Mouse (Mus musculus) macrophage (primary cell): ENCODE data around the gene Olfr1099. TPM values are rescaled to one million over a fixed set of nuclear protein-coding genes. Genes with fewer than 3 reads are reported as not detected.

Experiments
- H3K27ac ChIP-seq: fragments of 350-480 bp; formaldehyde crosslinking; 2 replicates; pipeline ENCODE4 v1.9.0; 2021
- H3K36me3 ChIP-seq: fragments of 350-480 bp; formaldehyde crosslinking; 2 replicates; pipeline ENCODE4 v1.9.0; 2021; ENCODE audit errors: inconsistent target
- H3K4me3 ChIP-seq: fragments of 350-480 bp; formaldehyde crosslinking; 2 replicates; pipeline ENCODE4 v1.9.0; 2021; ENCODE audit errors: inconsistent target
- H3K79me2 ChIP-seq: fragments of 350-480 bp; formaldehyde crosslinking; 2 replicates; pipeline ENCODE4 v1.9.0; 2021; ENCODE audit errors: inconsistent target
- WGBS: methylation state at CpG from one replicate; pipeline ENCODE4 v1.1.7; 2026; ENCODE audit warnings: inconsistent platforms; ENCODE audit not compliant: missing documents; 5-methylcytosine and 5-hydroxymethylcytosine counted together
- polyA plus RNA-seq: library from polyadenylated mRNA; stranded (reverse); fragments of 250-400 nt; gene quantifications from 3 replicates; pipeline ENCODE4 v1.2.4, GENCODE M21; 2018; ENCODE audit warnings: inconsistent platforms
- total RNA-seq, 78 experiments: library from RNA; depleted of rRNA; stranded (reverse); fragments of 250-400 nt; gene quantifications; 1 replicate in 9 of 78; 2 replicates in 24 of 78; 3 replicates in 43 of 78; 4 replicates in 2 of 78; pipeline ENCODE4 v1.2.4; 2018; ENCODE audit warnings: inconsistent platforms in 56 of 78

The Olfr1099 gene
- total RNA-seq (2018; cell fraction: chromatin; rRNA removed) = not detected
- not detected for total RNA-seq (2018; cell fraction: cytosol; rRNA removed)
- not detected for total RNA-seq (2018; cell fraction: nucleus; rRNA removed)
- not detected in 3 replicates for polyA plus RNA-seq

DNA sequence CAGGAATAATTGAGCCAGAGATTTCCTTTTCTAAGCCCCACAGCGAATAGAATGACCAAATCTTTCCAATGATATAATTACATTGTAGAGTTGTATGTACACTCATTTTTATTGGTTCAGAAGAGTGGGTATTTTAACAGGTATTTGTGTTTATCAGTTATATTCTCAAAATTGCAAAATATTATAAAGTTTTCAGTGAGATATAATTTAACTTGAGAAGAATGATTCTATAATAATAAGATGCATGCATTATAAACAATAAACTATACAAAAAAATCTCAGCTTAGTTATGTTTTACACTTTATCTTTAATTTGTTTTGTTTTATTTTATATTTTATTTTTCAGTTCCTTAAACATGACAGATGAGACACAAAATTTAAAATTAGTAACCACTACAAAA, at the start of gene Olfr1099:
Gene Olfr1099 (minus strand): TSS at position 101 of the 400 bp plus-strand sequence.
- H3K79me2 ChIP-seq = no peaks in the 10 kb centered on the region
- H3K36me3 ChIP-seq = no peaks in the 10 kb centered on the region
- H3K27ac ChIP-seq = no peak within 1 kb of the TSS
- 100% methylated on average over 1 of the region's 1 CpGs for WGBS
- H3K4me3 ChIP-seq = no peak within 1 kb of the TSS

- H3K36me3 ChIP-seq = no peaks in the 10 kb centered on the region
- no peak within 1 kb of the TSS for H3K4me3 ChIP-seq
- no peaks in the 10 kb centered on the region for H3K79me2 ChIP-seq
- H3K27ac ChIP-seq = no peak within 1 kb of the TSS
Observed at GRCm38 (mm10) chr2:86998098-86998497, 37.6 kb upstream of the Olfr1099 start, which contains the start of gene Olfr1102. Olfr1102 (plus strand) TSS chr2:86998398.

DNA sequence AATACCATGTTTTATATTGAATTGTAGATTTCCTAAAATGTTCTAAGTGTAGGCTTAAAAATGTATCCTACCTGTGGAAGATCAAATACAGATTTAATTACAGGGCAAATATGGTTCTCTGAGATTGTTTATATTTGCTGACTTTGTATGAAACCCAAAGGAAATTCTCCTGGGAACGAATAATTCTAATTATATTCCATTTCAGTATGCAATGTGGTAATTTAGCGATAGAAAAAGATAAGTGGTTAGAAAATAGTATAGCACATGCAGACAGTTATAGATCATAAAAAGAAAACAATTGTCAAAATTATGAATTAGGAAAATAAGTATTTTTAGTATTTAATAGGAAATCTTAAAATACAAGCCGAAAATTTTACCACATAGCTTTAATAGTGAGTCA, 30.6 kb upstream of the Olfr1099 start, which contains the start of gene Olfr1101:
Gene Olfr1101 (minus strand): TSS at position 101 of the 400 bp plus-strand sequence.
- WGBS = 76% methylated on average over 3 of the region's 3 CpGs
- no peaks in the 10 kb centered on the region for H3K36me3 ChIP-seq
- no peak within 1 kb of the TSS for H3K27ac ChIP-seq
- no peaks in the 10 kb centered on the region for H3K79me2 ChIP-seq
- H3K4me3 ChIP-seq = no peak within 1 kb of the TSS

DNA sequence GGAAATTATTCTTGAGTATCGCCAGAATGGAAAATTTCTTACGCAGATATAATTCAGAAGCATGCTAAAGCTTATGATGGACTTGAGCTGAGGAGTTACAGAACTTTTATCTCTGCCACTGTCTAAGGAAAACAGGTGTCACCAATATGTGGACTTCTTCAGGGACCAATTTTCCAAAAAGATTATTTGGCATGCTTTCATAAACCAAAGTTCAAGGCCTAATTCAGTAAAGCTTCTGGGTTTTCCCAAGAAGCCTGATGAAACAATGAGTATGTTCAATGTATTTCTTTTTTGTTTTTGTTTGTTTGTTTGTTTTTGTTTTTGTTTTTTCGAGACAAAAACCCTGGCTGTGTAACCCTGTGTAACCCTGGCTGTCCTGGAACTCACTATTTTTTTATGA, 19.4 kb upstream of the Olfr1099 start, which contains the start of gene Olfr1100:
Gene Olfr1100 (minus strand): TSS at position 101 of the 400 bp plus-strand sequence.
- Histone ChIP-seq H3K36me3 (no peaks in the 10 kb centered on the region), H3K27ac (no peak within 1 kb of the TSS), H3K4me3 (no peak within 1 kb of the TSS), H3K79me2 (no peaks in the 10 kb centered on the region)
- WGBS = 68% methylated on average over 3 of the region's 3 CpGs

- Histone ChIP-seq H3K4me3 (no peak overlapping the region), H3K27ac (no peak overlapping the region), H3K79me2 (no peaks in the 10 kb centered on the region), H3K36me3 (no peaks in the 10 kb centered on the region)
Observed at GRCm38 (mm10) chr2:86926557-86926956, 33.9 kb downstream of the Olfr1099 start.

DNA sequence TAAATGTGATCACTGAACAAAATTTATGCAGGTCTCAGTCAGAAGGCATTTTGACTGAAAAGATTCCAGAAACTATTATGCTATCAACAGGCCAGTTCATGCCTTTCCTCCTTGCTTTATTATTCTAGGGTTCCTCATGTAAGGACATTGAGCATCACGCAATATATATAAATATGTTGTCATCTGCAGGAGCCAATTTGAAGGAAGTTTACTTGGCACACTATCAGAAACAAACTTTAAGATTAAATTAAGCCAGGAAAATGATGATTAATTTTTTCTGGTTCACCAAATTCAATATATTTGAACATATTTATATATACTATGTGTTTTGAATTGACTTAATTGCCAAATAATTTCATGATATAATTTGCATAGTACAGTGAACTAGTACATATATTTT, 36.0 kb downstream of the Olfr1099 start, which contains the start of gene Olfr1098:
Gene Olfr1098 (minus strand): TSS at position 101 of the 400 bp plus-strand sequence.
- Histone ChIP-seq H3K36me3 (no peaks in the 10 kb centered on the region), H3K4me3 (no peak within 1 kb of the TSS), H3K79me2 (no peaks in the 10 kb centered on the region), H3K27ac (no peak within 1 kb of the TSS)
- 100% methylated on average over 1 of the region's 1 CpGs for WGBS

- Histone ChIP-seq H3K79me2 (no peaks in the 10 kb centered on the region), H3K36me3 (no peaks in the 10 kb centered on the region)
- WGBS = 97% methylated on average over 2 of the region's 2 CpGs
Observed at GRCm38 (mm10) chr2:86905647-86906046, 54.8 kb downstream of the Olfr1099 start.

More at GRCm38 (mm10) chr2:86905647-86906046, 54.8 kb downstream of the Olfr1099 start:
- Histone ChIP-seq H3K27ac (no peak overlapping the region), H3K4me3 (no peak overlapping the region)

Other genes starting within 250 kb of the Olfr1099 start
- not detected in 3 replicates for gene Olfr1089, start 227.0 kb downstream of the Olfr1099 start, polyA plus RNA-seq
- gene Olfr1090, start 201.7 kb downstream of the Olfr1099 start, polyA plus RNA-seq = not detected in 3 replicates
- gene Olfr1093, start 178.2 kb downstream of the Olfr1099 start, polyA plus RNA-seq = not detected in 3 replicates
- not detected in 3 replicates for gene Olfr141, start 150.7 kb downstream of the Olfr1099 start, polyA plus RNA-seq
- gene Olfr1094, start 136.0 kb downstream of the Olfr1099 start, polyA plus RNA-seq = not detected in 3 replicates
- not detected in 3 replicates for gene Olfr1095, start 109.0 kb downstream of the Olfr1099 start, polyA plus RNA-seq
- not detected in 3 replicates for gene Gm13723, start 85.9 kb downstream of the Olfr1099 start, polyA plus RNA-seq
- gene Olfr1097, start 68.5 kb downstream of the Olfr1099 start, polyA plus RNA-seq = not detected in 3 replicates
- not detected in 3 replicates for gene Olfr1098, start 36.1 kb downstream of the Olfr1099 start, polyA plus RNA-seq
- not detected in 3 replicates for gene Olfr1100, start 19.3 kb upstream of the Olfr1099 start, polyA plus RNA-seq
- gene Olfr1101, start 30.5 kb upstream of the Olfr1099 start, polyA plus RNA-seq = not detected in 3 replicates
- not detected in 3 replicates for gene Olfr1102, start 37.7 kb upstream of the Olfr1099 start, polyA plus RNA-seq
- gene Olfr1104, start 66.4 kb upstream of the Olfr1099 start, polyA plus RNA-seq = not detected in 3 replicates
- gene Olfr1105, start 75.8 kb upstream of the Olfr1099 start, polyA plus RNA-seq = not detected in 3 replicates
- not detected in 3 replicates for gene Olfr1106, start 91.6 kb upstream of the Olfr1099 start, polyA plus RNA-seq
- not detected in 3 replicates for gene Olfr1107, start 115.1 kb upstream of the Olfr1099 start, polyA plus RNA-seq
- gene Olfr1109, start 135.3 kb upstream of the Olfr1099 start, polyA plus RNA-seq = not detected in 3 replicates
- not detected in 3 replicates for gene Olfr259, start 153.9 kb upstream of the Olfr1099 start, polyA plus RNA-seq
- not detected in 3 replicates for gene Olfr1110, start 179.6 kb upstream of the Olfr1099 start, polyA plus RNA-seq
- gene Olfr1111, start 191.9 kb upstream of the Olfr1099 start, polyA plus RNA-seq = not detected in 3 replicates
- not detected in 3 replicates for gene Olfr1112, start 227.1 kb upstream of the Olfr1099 start, polyA plus RNA-seq
- not detected in 3 replicates for gene Olfr1113, start 248.3 kb upstream of the Olfr1099 start, polyA plus RNA-seq